Mouse (Mus musculus) liver, embryonic 13.5 days (tissue): ENCODE results near the gene Mepce. TPM values are rescaled to one million over a fixed set of nuclear protein-coding genes. Genes with fewer than 3 reads are reported as not detected.

Source experiments
- ATAC-seq: fragments of 200-750 bp; cut with Nextera tagmentation; 2 replicates; pipeline ENCODE4 v1.8.0; 2017; ENCODE audit warnings: low read depth, mild to moderate bottlenecking, moderate number of reproducible peaks, moderate library complexity
- DNase-seq: peaks from one replicate; pipeline ENCODE4 v3.0.0; 2022
- H3K27ac ChIP-seq: fragments of 300-500 bp; sonication (generic); 2 replicates; pipeline ENCODE4 v1.5.1; 2015; ENCODE audit warnings: moderate library complexity, mild to moderate bottlenecking, inconsistent platforms
- H3K27me3 ChIP-seq: fragments of 300-500 bp; sonication (generic); 2 replicates; pipeline ENCODE4 v1.6.1; 2015; ENCODE audit warnings: mild to moderate bottlenecking, inconsistent platforms
- H3K36me3 ChIP-seq: fragments of 300-500 bp; sonication (generic); 2 replicates; pipeline ENCODE4 v1.6.1; 2015; ENCODE audit warnings: mild to moderate bottlenecking, inconsistent platforms
- H3K4me1 ChIP-seq: fragments of 300-500 bp; sonication (generic); replicated peaks from 2 replicates; pipeline ENCODE4 v1.6.1; 2015; ENCODE audit warnings: inconsistent platforms
- H3K4me2 ChIP-seq: fragments of 300-500 bp; sonication (generic); 2 replicates; pipeline ENCODE4 v1.6.1; 2015; ENCODE audit warnings: inconsistent platforms, mild to moderate bottlenecking, moderate library complexity
- H3K4me3 ChIP-seq: fragments of 300-500 bp; sonication (generic); replicated peaks from 2 replicates; pipeline ENCODE4 v1.5.1; 2015; ENCODE audit warnings: mild to moderate bottlenecking, inconsistent platforms
- H3K9ac ChIP-seq: fragments of 300-500 bp; sonication (generic); 2 replicates; pipeline ENCODE4 v1.6.1; 2015; ENCODE audit warnings: mild to moderate bottlenecking, inconsistent platforms
- H3K9me3 ChIP-seq: fragments of 300-500 bp; sonication (generic); replicated peaks from 2 replicates; pipeline ENCODE4 v1.6.1; 2016; ENCODE audit warnings: inconsistent platforms
- WGBS: fragments of 180-500 bp; shearing (Covaris S2); methylation state at CpG from one replicate; pipeline ENCODE4 v1.1.7; 2015; ENCODE audit not compliant: insufficient replicate concordance; 5-methylcytosine and 5-hydroxymethylcytosine counted together
- polyA plus RNA-seq: library from polyadenylated mRNA; unstranded; fragments of >200 nt; fragmentation: Nextera tagmentation; extraction: Ambion mirVana; gene quantifications from 2 replicates; pipeline ENCODE4 v1.2.1, GENCODE M21; 2015

Mepce gene
- polyA plus RNA-seq, 1 experiment from 2014 or later = 4.5 TPM

GRCm38 (mm10) chr5:137786109-137786942, 1.1 kb downstream of the Mepce start:
- Histone ChIP-seq H3K27ac (peak overlapping the region; percentile 99), H3K4me2 (peak overlapping the region; percentile 99), H3K4me3 (peak overlapping the region; percentile 84), H3K27me3 (0 out of 2 replicates have a peak, but pooled peaks cover 3% of the 10 kb centered on the region), H3K4me1 (peaks cover 46% of the 10 kb centered on the region), H3K9me3 (no peaks in the 10 kb centered on the region), H3K9ac (peak overlapping the region; percentile 97), H3K36me3 (peaks cover 36% of the 10 kb centered on the region)
- under 1% methylated on average over 79 of the region's 79 CpGs for WGBS
- ATAC-seq (peak; percentile 84), DNase-seq (peak; percentile 98)

DNA sequence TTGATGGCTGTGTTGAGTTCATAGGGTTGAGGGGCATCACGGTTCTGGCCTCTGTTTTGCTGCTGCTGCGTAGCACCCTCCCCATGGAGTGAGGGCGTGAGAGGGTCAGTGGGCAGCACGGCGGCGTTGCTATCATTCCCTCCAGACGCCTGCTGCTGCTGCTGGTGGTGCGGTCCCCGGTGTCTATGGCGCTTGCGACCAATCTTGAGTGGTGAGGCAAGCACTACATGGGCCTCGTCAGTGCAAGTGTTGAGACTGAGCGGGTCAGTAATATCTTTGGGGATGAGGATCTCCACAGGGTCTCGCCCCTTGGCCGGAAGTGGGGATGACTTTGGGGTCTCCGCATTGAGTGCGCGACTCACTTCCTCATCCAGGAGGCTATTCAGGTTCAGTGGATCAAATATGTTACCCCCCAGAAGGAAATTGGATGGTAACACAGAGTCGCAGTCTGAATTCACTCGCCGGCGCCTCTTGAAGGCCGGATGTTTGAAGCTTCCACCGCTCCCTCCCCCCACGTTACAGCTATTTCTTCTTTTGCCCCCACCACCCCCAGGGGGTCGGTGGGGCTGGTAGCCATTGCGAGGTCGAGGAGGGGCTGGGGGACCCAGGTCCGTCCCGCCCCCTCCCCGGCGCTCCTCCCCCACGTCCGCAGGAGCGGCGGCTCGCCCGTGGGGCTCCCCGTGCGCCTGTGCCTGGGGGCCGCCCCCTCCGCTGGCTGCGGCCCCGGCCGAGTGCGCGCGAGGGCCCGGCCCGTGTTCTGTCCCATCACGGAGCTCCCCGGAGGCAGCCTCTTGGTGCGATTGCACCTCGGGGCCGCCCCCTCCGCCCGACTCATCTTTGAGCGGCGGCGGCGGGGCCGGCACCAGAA, 2.1 kb downstream of the Mepce start:
- Histone ChIP-seq H3K4me1 (peaks cover 50% of the 10 kb centered on the region), H3K4me2 (peak overlapping the region; percentile 99), H3K36me3 (peaks cover 45% of the 10 kb centered on the region), H3K27ac (peak overlapping the region; percentile 99), H3K27me3 (0 out of 2 replicates have a peak, but pooled peaks cover 3% of the 10 kb centered on the region), H3K4me3 (peak overlapping the region; percentile 84), H3K9ac (peak overlapping the region; percentile 97), H3K9me3 (no peaks in the 10 kb centered on the region)
- ATAC-seq (peak; percentile 15), DNase-seq (peak; percentile 38)
- 2% methylated on average over 50 of the region's 62 CpGs for WGBS

DNA sequence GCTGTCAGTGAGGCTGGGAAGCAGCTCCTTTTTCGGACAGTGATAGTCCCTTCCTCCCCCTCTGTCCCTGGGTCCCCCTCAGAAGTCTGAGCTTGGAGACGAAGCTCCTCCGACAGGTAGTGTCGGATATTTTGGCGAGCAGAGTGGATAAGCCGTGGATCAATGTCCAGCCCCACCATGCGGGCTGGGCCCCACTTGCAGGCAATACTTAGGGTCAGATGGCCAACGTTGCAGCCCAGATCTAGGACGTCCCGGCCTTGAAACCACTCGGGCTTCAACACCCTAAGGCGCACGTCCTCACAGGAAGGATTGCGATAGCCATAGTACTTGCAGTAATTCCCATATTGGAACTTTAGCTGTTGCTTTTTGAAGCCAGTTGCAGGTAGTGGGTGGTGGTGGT, 2.9 kb downstream of the Mepce start:
- 0 out of 2 replicates have a peak, but pooled peaks cover 3% of the 10 kb centered on the region for H3K27me3 ChIP-seq
- H3K27ac ChIP-seq = peak overlapping the region; percentile 99
- no peaks in the 10 kb centered on the region for H3K9me3 ChIP-seq
- H3K36me3 ChIP-seq = peaks cover 50% of the 10 kb centered on the region
- no peak for ATAC-seq
- peaks cover 59% of the 10 kb centered on the region for H3K4me1 ChIP-seq
- DNase-seq = no peak
- 73% methylated on average over 14 of the region's 14 CpGs for WGBS
- peak overlapping the region; percentile 84 for H3K4me3 ChIP-seq
- peak overlapping the region; percentile 97 for H3K9ac ChIP-seq
- peak overlapping the region; percentile 99 for H3K4me2 ChIP-seq

GRCm38 (mm10) chr5:137783901-137784540, 3.4 kb downstream of the Mepce start:
- H3K4me2 ChIP-seq = peak overlapping the region; percentile 99
- peaks cover 61% of the 10 kb centered on the region for H3K4me1 ChIP-seq
- 56% methylated on average over 9 of the region's 9 CpGs for WGBS
- ATAC-seq = no peak
- H3K27ac ChIP-seq = peak overlapping the region; percentile 99
- H3K4me3 ChIP-seq = peak overlapping the region; percentile 84
- DNase-seq = no peak
- H3K27me3 ChIP-seq = 0 out of 2 replicates have a peak, but pooled peaks cover 3% of the 10 kb centered on the region
- no peaks in the 10 kb centered on the region for H3K9me3 ChIP-seq
- H3K36me3 ChIP-seq = peaks cover 50% of the 10 kb centered on the region
- peak overlapping the region; percentile 97 for H3K9ac ChIP-seq

- 77% methylated on average over 13 of the region's 13 CpGs for WGBS
- H3K27ac ChIP-seq = peak overlapping the region; percentile 57
- no peaks in the 10 kb centered on the region for H3K27me3 ChIP-seq
- H3K4me3 ChIP-seq = peak overlapping the region; percentile 84
- H3K36me3 ChIP-seq = peaks cover 50% of the 10 kb centered on the region
- H3K9me3 ChIP-seq = no peaks in the 10 kb centered on the region
- peak overlapping the region; percentile 99 for H3K4me2 ChIP-seq
- DNase-seq = no peak
- H3K9ac ChIP-seq = peak overlapping the region; percentile 97
- peaks cover 63% of the 10 kb centered on the region for H3K4me1 ChIP-seq
- no peak for ATAC-seq
These were observed 4.5 kb downstream of the Mepce start for GRCm38 (mm10) chr5:137782776-137783522.

GRCm38 (mm10) chr5:137781661-137782060, 5.8 kb downstream of the Mepce start:
- H3K27ac ChIP-seq = peak overlapping the region; percentile 36; the same call in 1 of the 2 replicates
- H3K4me1 ChIP-seq = peaks cover 72% of the 10 kb centered on the region
- H3K36me3 ChIP-seq = peaks cover 50% of the 10 kb centered on the region
- no peak overlapping the region for H3K9ac ChIP-seq
- no peak overlapping the region for H3K4me3 ChIP-seq
- WGBS = 87% methylated on average over 7 of the region's 7 CpGs
- ATAC-seq (no peak), DNase-seq (no peak)
- no peaks in the 10 kb centered on the region for H3K27me3 ChIP-seq
- H3K4me2 ChIP-seq = no peak overlapping the region
- H3K9me3 ChIP-seq = no peaks in the 10 kb centered on the region

DNA sequence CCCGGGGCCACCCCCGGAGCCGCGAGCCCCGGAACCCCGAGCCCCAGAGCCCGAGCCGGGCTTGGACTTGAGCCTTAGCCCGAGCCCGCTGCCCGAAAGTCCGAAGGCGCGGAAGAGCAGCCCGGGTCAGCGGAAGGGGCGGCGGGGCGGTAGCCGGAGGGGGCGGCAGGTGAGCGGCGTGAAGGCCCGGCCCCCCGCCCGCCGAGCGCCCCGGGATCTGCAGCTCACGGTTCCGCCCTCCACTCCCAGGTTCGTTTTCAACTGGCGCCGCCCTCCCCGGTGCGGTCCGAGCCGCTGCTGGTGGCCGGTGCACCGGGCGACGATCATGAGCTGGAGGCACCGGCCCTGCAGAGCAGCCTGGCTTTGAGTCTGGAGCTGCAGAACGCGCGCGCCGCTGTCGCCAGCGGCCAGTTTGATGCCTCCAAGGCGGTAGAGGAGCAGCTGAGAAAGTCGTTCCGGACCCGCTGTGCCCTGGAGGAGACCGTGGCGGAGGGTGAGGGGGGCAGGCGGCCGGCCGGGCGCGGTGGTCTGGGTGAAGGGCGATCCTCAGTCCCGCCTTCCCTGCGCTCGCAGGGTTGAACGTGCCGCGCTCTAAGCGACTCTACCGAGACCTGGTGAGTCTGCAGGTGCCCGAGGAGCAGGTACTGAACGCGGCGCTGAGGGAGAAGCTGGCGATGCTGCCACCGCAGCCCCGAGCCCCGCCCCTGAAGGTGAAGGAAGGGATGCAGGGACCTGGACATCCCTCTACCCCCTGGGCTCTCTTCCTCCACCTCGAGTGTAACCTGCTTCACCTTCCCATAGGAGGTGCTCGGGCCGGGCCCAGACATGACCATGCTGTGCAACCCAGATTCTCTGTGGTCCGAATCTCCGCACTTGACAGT, 8.2 kb downstream of the Mepce start:
- H3K4me2 ChIP-seq = peak overlapping the region; percentile 99
- H3K36me3 ChIP-seq = peaks cover 44% of the 10 kb centered on the region
- H3K4me3 ChIP-seq = peak overlapping the region; percentile 99
- no peaks in the 10 kb centered on the region for H3K9me3 ChIP-seq
- DNase-seq (peak; percentile 43), ATAC-seq (peak; percentile 66)
- H3K4me1 ChIP-seq = peaks cover 75% of the 10 kb centered on the region
- peak overlapping the region; percentile 98 for H3K9ac ChIP-seq
- 1% methylated on average over 79 of the region's 83 CpGs for WGBS
- peak overlapping the region; percentile 95 for H3K27ac ChIP-seq
- no peaks in the 10 kb centered on the region for H3K27me3 ChIP-seq

GRCm38 (mm10) chr5:137778635-137779034, 8.8 kb downstream of the Mepce start, which contains the start of gene Ppp1r35:
TSS of gene Ppp1r35 (plus strand) at chr5:137778849.
- ATAC-seq (peak; percentile 94), DNase-seq (peak; percentile 92)
- Histone ChIP-seq H3K27me3 (no peaks in the 10 kb centered on the region), H3K9me3 (no peaks in the 10 kb centered on the region), H3K4me2 (peak within 1 kb of the TSS; percentile 99), H3K9ac (peak within 1 kb of the TSS; percentile 98), H3K4me3 (peak within 1 kb of the TSS; percentile 99), H3K4me1 (peaks cover 68% of the 10 kb centered on the region), H3K27ac (peak within 1 kb of the TSS; percentile 95), H3K36me3 (peaks cover 37% of the 10 kb centered on the region)
- WGBS = under 1% methylated on average over 31 of the region's 31 CpGs

- no peak for DNase-seq
- WGBS = 77% methylated on average over 7 of the region's 7 CpGs
- H3K27ac ChIP-seq = peak overlapping the region; percentile 75; the same call in 1 of the 2 replicates
- no peak overlapping the region for H3K4me3 ChIP-seq
- H3K4me2 ChIP-seq = 0 out of 2 replicates have a peak overlapping the region, but pooled peaks have one; percentile 99
- peaks cover 24% of the 10 kb centered on the region for H3K36me3 ChIP-seq
- peak overlapping the region; percentile 98 for H3K9ac ChIP-seq
- H3K9me3 ChIP-seq = no peaks in the 10 kb centered on the region
- no peak for ATAC-seq
- peaks cover 69% of the 10 kb centered on the region for H3K4me1 ChIP-seq
- no peaks in the 10 kb centered on the region for H3K27me3 ChIP-seq
These were observed 10.1 kb downstream of the Mepce start for GRCm38 (mm10) chr5:137777267-137777845.
